Mouse (Mus musculus) heart, embryonic 13.5 days (tissue): ENCODE data around the gene Baiap2. TPM values are rescaled to one million over a fixed set of nuclear protein-coding genes. Genes with fewer than 3 reads are reported as not detected.

Experiments used
- ATAC-seq: fragments of 200-750 bp; cut with Nextera tagmentation; 2 replicates; pipeline ENCODE4 v1.8.0; 2017; ENCODE audit warnings: moderate TSS enrichment; ENCODE audit not compliant: insufficient number of reproducible peaks, low FRiP score, low TSS enrichment; ENCODE audit errors: extremely low read depth
- H3K27ac ChIP-seq: fragments of 300-500 bp; sonication (generic); replicated peaks from 2 replicates; pipeline ENCODE4 v1.5.1; 2015; ENCODE audit warnings: moderate library complexity, mild to moderate bottlenecking, inconsistent platforms
- H3K27me3 ChIP-seq: fragments of 300-500 bp; sonication (generic); replicated peaks from 2 replicates; pipeline ENCODE4 v1.6.1; 2015; ENCODE audit warnings: mild to moderate bottlenecking, inconsistent platforms
- H3K36me3 ChIP-seq: fragments of 300-500 bp; sonication (generic); 2 replicates; pipeline ENCODE4 v1.6.1; 2015; ENCODE audit warnings: mild to moderate bottlenecking, inconsistent platforms
- H3K4me1 ChIP-seq: fragments of 300-500 bp; sonication (generic); 2 replicates; pipeline ENCODE4 v1.6.1; 2015; ENCODE audit warnings: inconsistent platforms
- H3K4me2 ChIP-seq: fragments of 300-500 bp; sonication (generic); 2 replicates; pipeline ENCODE4 v1.6.1; 2015; ENCODE audit warnings: inconsistent platforms, mild to moderate bottlenecking, moderate library complexity
- H3K4me3 ChIP-seq: fragments of 300-500 bp; sonication (generic); 2 replicates; pipeline ENCODE4 v1.5.1; 2015; ENCODE audit warnings: moderate library complexity, mild to moderate bottlenecking, inconsistent platforms
- H3K9ac ChIP-seq: fragments of 300-500 bp; sonication (generic); 2 replicates; pipeline ENCODE4 v1.6.1; 2015; ENCODE audit warnings: inconsistent platforms, mild to moderate bottlenecking, moderate library complexity
- H3K9me3 ChIP-seq: fragments of 300-500 bp; sonication (generic); 2 replicates; pipeline ENCODE4 v1.6.1; 2016; ENCODE audit warnings: inconsistent platforms
- WGBS: fragments of 180-500 bp; shearing (Covaris S2); methylation state at CpG from one replicate; pipeline ENCODE4 v1.1.7; 2015; ENCODE audit warnings: mixed read lengths; 5-methylcytosine and 5-hydroxymethylcytosine counted together
- polyA plus RNA-seq: library from polyadenylated mRNA; unstranded; fragments of >200 nt; fragmentation: Nextera tagmentation; extraction: Ambion mirVana; gene quantifications from 2 replicates; pipeline ENCODE4 v1.2.1, GENCODE M21; 2015

Gene Baiap2
- 12.3 and 12.4 TPM in 2 replicates for polyA plus RNA-seq

DNA sequence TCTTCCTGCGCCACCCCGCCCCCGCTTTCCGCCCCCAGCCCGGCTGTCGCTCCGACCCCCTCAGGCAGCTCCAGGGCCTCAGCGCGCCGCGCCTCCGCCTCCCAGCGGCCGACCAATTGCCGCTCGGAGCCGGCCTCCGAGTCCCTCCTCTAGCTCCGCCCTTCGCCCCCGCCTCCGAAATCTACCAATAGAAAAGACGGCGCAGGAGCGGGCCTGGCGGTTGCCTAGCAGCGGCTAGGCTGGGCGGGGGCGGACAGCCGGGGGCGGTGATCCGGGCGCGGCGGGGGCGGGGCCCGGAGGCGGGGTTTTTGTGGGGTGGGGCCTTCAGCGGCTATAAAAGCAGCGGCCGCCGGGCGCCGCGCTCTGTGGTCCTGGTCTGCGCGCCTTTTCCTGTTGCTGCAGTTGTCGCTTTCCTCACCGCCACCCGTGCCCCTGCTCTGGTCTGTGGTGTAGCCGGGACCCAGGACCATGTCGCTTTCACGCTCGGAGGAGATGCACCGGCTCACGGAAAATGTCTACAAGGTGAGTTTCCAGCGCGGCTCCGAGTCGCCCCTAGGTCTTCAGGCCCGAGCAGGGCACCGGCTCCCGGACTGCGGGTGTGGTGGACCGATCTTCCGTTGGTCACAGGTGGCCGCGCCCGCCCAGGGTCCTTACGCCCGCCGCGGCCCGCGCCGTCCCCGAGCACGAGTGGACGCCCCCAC is at the start of gene Baiap2:
Baiap2 (plus strand) TSS at position 37 of the 701 bp plus-strand sequence.
- Histone ChIP-seq H3K4me1 (peaks cover 56% of the 10 kb centered on the region), H3K27me3 (peaks cover 42% of the 10 kb centered on the region), H3K4me2 (peak within 1 kb of the TSS; percentile 99), H3K9ac (peak within 1 kb of the TSS; percentile 91), H3K36me3 (no peaks in the 10 kb centered on the region), H3K4me3 (peak within 1 kb of the TSS; percentile 83), H3K27ac (peak within 1 kb of the TSS; percentile 67), H3K9me3 (no peaks in the 10 kb centered on the region)
- peak; percentile 93 for ATAC-seq
- under 1% methylated on average over 78 of the region's 79 CpGs for WGBS

DNA sequence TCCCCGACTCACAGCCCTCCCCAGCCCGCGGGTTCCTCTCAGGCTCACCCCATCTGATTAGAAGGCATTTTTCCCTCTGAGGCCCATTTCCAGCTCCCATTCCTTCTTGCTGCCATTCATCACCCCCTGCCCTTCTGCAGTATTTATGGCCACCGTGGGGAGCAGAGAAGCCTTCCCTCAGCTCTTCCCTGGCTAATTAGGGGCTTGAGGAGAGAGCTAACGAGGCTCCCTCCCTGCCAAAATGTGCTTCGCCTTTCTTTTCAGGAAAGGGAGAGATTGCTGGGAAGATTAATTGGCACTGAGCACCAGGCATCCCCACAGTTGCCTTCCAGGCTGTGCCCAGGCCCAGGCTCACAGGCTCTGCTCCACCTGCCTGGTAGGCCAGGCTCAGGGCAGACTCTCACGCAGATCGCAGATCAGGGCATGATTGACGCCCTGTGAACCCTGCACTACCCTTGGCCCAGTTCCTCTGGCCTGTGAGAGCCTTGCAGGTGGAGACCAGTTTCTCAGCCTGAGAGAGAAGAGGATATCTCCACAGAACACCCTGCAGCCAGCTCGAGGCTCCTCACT is 48.8 kb upstream of the Baiap2 start:
- Histone ChIP-seq H3K4me3 (no peak overlapping the region), H3K27ac (no peak overlapping the region), H3K4me2 (no peak overlapping the region), H3K9me3 (no peaks in the 10 kb centered on the region), H3K36me3 (peaks cover 97% of the 10 kb centered on the region), H3K27me3 (no peaks in the 10 kb centered on the region), H3K9ac (no peak overlapping the region), H3K4me1 (no peaks in the 10 kb centered on the region)
- no peak for ATAC-seq
- 68% methylated on average over 10 of the region's 10 CpGs for WGBS

DNA sequence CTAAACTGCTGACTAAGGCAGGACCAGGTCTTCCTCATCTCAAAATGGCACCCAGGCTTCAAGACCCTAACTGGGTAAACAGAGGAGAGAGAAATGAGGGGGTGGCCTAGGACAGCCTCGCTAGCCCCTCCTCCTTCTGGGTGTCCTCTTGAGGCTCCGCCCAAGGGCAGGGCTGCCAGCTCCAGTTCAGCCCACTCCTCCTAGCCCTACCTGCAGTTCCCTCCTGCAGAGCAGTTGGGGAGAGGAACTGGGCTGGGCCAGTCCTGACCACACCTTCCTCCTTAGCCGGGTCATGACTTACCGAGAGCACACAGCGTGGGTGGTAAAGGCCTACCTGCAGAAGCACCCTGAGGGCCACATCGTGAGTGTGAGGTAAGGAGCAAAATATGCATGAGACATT is 47.9 kb upstream of the Baiap2 start:
- H3K27ac ChIP-seq: no peak overlapping the region
- no peak overlapping the region for H3K4me2 ChIP-seq
- H3K36me3 ChIP-seq: peaks cover 96% of the 10 kb centered on the region
- no peaks in the 10 kb centered on the region for H3K4me1 ChIP-seq
- H3K27me3 ChIP-seq: no peaks in the 10 kb centered on the region
- H3K4me3 ChIP-seq: no peak overlapping the region
- no peak for ATAC-seq
- WGBS: 57% methylated on average over 6 of the region's 6 CpGs
- no peak overlapping the region for H3K9ac ChIP-seq
- H3K9me3 ChIP-seq: no peaks in the 10 kb centered on the region

DNA sequence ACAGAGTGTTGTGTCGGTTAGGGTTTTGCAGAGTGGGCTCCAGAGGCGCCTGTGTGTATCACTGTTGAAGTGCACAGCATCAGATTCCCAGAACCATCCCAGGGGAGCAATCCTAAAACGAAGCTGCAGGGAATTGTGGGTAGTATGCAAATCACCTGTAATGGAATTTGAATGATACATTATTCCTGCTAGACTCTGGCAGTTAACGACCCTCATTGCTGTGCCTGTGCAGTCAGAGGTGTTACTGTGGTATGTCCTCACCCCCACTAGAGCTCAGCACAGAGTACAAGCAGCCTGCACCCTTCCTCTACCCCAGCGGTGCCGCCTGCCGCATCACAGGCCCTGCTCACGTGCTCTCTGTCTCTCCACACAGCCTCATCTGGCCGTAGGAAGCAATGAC is 45.5 kb upstream of the Baiap2 start:
- Histone ChIP-seq H3K4me2 (no peak overlapping the region), H3K9ac (no peak overlapping the region), H3K4me3 (no peak overlapping the region), H3K36me3 (peaks cover 73% of the 10 kb centered on the region), H3K4me1 (no peaks in the 10 kb centered on the region), H3K27ac (no peak overlapping the region), H3K9me3 (no peaks in the 10 kb centered on the region), H3K27me3 (no peaks in the 10 kb centered on the region)
- no peak for ATAC-seq
- WGBS: 83% methylated on average over 9 of the region's 9 CpGs

DNA sequence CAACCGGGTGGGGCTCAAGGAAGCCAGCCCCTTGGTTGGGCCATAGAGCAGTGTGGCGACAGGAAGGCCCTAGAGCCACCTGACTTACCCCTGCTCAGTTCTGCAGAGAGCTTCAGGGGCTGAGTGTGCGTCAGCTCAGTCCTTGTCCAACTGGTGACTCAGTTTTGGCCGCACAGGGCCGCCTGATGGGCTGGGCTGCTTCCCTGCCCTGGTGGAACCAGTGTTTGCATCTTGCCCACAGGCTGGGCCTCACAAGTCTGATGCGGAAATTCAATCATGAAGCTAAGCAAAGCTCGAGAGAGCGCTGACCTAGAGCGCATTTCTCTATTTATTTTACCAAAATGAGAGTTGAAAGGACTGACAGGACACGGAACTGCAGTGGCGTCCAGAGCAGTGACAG is 43.6 kb upstream of the Baiap2 start:
- Histone ChIP-seq H3K27me3 (no peaks in the 10 kb centered on the region), H3K36me3 (peaks cover 54% of the 10 kb centered on the region), H3K4me3 (no peak overlapping the region), H3K9ac (no peak overlapping the region), H3K4me1 (no peaks in the 10 kb centered on the region), H3K9me3 (no peaks in the 10 kb centered on the region), H3K4me2 (no peak overlapping the region), H3K27ac (no peak overlapping the region)
- ATAC-seq: no peak
- 91% methylated on average over 11 of the region's 11 CpGs for WGBS

DNA sequence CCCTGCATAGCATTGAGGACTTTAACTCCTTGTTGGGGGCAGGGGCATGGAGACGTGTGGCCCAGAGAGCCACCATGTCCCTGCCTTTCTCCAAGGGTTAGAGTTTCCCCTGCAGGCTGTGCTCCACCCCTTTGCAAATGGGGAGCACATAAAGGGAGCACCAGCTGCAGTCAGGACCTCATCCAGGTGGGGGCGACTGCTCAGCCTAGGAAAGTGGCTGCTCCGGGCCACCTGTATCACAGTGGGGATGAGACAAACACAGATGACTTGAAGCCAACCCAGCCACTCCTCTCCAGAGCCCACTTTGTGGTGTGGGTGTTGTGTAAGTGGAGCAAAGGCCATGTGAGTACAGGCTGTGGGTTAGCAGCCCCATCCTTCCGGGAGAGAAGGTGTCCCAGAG is 41.4 kb upstream of the Baiap2 start:
- WGBS: 65% methylated on average over 4 of the region's 4 CpGs

DNA sequence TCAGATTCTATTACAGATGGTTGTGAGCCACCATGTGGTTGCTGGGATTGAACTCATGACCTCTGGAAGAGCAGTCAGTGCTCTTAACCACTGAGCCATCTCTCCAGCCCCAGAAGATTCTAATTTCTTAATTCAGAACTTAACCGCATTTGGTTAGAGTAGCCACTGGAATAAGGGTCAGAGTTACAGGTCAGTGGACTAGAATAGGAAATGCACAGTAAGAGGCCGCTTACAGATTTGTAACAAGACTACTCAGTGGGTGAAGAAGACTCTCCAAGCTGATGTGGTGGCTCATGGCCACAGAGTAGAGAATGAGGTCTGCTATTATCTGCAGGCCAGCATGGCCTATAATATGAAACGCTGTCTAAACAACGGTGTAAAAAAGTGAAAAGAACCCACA is 39.7 kb upstream of the Baiap2 start:
- no peaks in the 10 kb centered on the region for H3K4me1 ChIP-seq
- H3K4me3 ChIP-seq: no peak overlapping the region
- H3K4me2 ChIP-seq: no peak overlapping the region
- peaks cover 25% of the 10 kb centered on the region for H3K27me3 ChIP-seq
- ATAC-seq: no peak
- no peaks in the 10 kb centered on the region for H3K9me3 ChIP-seq
- no peak overlapping the region for H3K27ac ChIP-seq
- peaks cover 16% of the 10 kb centered on the region for H3K36me3 ChIP-seq
- H3K9ac ChIP-seq: no peak overlapping the region
- WGBS: 83% methylated on average over 4 of the region's 4 CpGs

More for the DNA sequence above, 41.4 kb upstream of the Baiap2 start:
- H3K27ac ChIP-seq: no peak overlapping the region
- no peaks in the 10 kb centered on the region for H3K4me1 ChIP-seq
- ATAC-seq: no peak
- peaks cover 32% of the 10 kb centered on the region for H3K36me3 ChIP-seq
- H3K4me2 ChIP-seq: no peak overlapping the region
- H3K27me3 ChIP-seq: peaks cover 7% of the 10 kb centered on the region
- H3K4me3 ChIP-seq: no peak overlapping the region
- H3K9me3 ChIP-seq: no peaks in the 10 kb centered on the region
- H3K9ac ChIP-seq: no peak overlapping the region

DNA sequence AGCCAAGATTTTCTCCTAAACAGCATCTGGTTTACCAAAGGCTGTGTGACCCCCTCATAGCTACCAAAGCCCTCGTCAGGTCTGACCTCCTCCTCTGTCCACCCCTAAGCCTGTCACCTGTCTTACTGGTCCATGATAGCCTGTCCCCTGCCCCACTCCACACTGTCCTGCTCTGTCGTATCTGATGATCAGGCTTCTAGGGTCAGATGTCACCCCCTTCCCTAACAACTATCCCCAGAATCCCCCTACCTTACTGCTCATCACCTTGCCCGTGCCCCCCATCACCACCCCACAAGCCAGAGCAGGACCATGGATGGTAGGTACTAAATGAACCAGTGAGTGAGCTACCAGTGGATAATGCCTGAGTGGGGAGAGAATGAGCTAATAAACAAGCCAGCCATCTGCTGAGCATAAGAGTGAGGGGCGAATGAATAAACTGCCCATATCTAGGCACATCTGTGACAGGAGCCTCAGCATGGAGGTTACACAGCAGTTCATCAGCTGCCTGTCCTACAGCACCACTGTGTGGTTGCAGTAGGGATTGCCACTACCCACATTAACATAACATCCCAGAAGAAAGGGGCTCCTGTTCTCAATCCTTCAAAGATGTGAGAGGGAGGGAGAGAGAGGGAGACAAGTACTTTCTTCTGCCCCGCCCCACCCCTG is 37.8 kb upstream of the Baiap2 start:
- H3K9ac ChIP-seq: 0 out of 2 replicates have a peak overlapping the region, but pooled peaks have one; percentile 33
- H3K27me3 ChIP-seq: peaks cover 34% of the 10 kb centered on the region
- no peak for ATAC-seq
- no peak overlapping the region for H3K27ac ChIP-seq
- no peak overlapping the region for H3K4me3 ChIP-seq
- peaks cover 8% of the 10 kb centered on the region for H3K4me1 ChIP-seq
- no peaks in the 10 kb centered on the region for H3K9me3 ChIP-seq
- H3K36me3 ChIP-seq: no peaks in the 10 kb centered on the region
- no peak overlapping the region for H3K4me2 ChIP-seq
- WGBS: 25% methylated on average over 5 of the region's 5 CpGs

DNA sequence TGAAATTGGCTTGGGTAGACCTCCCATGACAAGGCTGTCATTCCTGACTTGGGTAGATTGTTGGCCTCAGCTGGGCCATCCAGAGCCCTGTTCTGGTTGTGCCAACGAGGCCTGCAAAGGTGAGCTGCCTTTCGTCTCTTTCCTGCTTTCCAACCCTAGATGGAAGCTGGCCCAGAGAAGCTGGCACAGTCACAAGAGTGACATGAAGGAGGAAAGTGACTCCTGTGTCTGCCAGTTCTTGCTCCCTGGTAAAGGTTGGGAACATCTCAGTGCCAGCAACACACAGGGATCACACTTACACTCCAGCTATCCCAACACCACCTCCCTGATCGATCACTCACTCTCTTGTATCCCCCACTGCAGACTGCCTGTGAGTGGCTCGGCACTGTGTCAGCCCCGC is 36.8 kb upstream of the Baiap2 start:
- no peaks in the 10 kb centered on the region for H3K9me3 ChIP-seq
- no peaks in the 10 kb centered on the region for H3K36me3 ChIP-seq
- H3K27ac ChIP-seq: no peak overlapping the region
- no peak overlapping the region for H3K9ac ChIP-seq
- peaks cover 15% of the 10 kb centered on the region for H3K4me1 ChIP-seq
- H3K27me3 ChIP-seq: peaks cover 34% of the 10 kb centered on the region
- no peak overlapping the region for H3K4me2 ChIP-seq
- no peak overlapping the region for H3K4me3 ChIP-seq
- 81% methylated on average over 5 of the region's 5 CpGs for WGBS
- ATAC-seq: no peak

DNA sequence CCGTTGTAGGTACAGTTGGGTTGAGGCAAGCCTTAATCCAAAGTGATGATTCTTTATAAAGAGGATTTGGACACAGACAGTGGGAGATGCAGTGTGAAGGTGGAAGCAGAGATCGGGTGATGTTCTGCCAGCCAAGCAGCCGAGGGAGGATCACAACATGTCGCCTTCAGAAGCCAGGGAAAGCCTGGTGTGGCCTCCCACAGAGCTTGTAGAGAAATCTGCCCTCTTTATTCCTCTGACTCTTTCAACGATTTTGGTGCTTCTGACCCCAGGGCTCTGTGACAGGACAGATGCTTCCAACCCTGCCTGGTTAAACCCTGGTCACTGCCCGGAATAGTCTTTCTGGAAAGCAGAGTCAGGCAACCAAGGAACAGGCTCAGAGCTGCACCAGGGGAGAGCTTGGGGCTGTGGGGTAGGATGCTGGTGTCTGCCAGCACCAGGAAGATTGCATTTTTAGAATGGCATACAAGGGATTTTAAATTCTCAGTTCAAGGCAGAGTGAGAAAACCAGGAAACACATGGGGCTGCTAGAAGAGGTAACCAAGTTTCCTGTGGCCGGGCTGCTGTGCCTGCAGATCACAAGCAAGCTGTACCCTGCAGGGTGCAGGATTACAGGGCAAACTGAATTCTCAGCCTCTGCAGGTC is 35.4 kb upstream of the Baiap2 start:
- Histone ChIP-seq H3K4me3 (no peak overlapping the region), H3K27me3 (peaks cover 34% of the 10 kb centered on the region), H3K4me1 (peaks cover 15% of the 10 kb centered on the region), H3K36me3 (no peaks in the 10 kb centered on the region), H3K9ac (no peak overlapping the region), H3K4me2 (no peak overlapping the region), H3K27ac (no peak overlapping the region), H3K9me3 (no peaks in the 10 kb centered on the region)
- no peak for ATAC-seq
- 29% methylated on average over 7 of the region's 7 CpGs for WGBS

DNA sequence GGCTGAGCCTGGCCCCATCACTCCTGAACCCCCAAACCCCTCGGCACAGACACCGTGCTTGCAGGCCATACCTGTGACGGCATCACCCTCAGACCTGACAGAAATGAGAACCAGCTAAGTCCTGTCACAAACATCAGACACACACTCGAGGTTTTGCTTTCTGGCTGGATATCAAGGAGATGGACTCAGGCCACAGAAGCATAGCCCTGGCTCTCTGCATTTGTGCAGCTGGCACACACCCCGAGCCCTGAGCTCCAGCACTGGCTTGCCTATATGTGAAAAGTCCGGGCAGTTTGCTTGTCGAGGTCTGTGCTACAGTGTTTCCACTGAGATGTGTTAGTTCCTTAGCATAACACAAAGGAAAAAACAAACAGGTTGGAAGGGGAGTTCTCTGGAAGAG is 34.9 kb upstream of the Baiap2 start:
- 39% methylated on average over 7 of the region's 7 CpGs for WGBS
- Histone ChIP-seq H3K27me3 (peaks cover 34% of the 10 kb centered on the region), H3K9me3 (no peaks in the 10 kb centered on the region), H3K4me1 (peaks cover 17% of the 10 kb centered on the region), H3K4me2 (no peak overlapping the region), H3K36me3 (no peaks in the 10 kb centered on the region), H3K9ac (no peak overlapping the region), H3K4me3 (no peak overlapping the region), H3K27ac (no peak overlapping the region)
- no peak for ATAC-seq
